Mouse (Mus musculus) spleen, adult 10 weeks (tissue): ENCODE data around the gene Scgb2b17. TPM values are rescaled to one million over a fixed set of nuclear protein-coding genes. Genes with fewer than 3 reads are reported as not detected.

Experiments
- polyA plus RNA-seq: library from polyadenylated mRNA; stranded (reverse); fragments of 350-450 nt; fragmentation: Illumina TruSeq; extraction: RNeasy Lipid Tissue Mini Kit (QIAGEN cat#74804); gene quantifications from one replicate; pipeline ENCODE4 v1.2.3, GENCODE M21; 2015; ENCODE audit warnings: low replicate concordance; ENCODE audit not compliant: insufficient read depth

Scgb2b17 gene
- not detected for polyA plus RNA-seq

DNA sequence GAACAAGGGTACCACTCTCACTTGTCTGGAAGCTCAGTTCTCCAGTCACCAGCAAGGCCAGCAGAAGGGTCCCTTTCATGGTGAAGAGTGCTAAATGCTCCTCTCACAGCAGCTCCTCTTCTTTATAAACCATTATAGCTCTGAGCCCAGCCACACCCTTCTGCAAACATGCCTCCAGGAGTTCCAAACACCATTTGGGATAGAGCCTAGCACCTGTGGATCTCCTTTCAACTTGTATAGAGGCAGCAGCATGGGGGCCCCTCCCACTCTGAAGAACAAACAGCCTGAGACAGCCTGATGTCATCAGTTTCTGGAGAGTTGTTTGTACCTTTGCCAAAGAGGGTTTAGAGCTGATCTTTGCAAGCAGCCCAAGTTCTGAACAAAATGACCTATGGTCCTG lies at the start of gene Scgb2b17:
TSS of gene Scgb2b17 (minus strand) at position 101 of the 400 bp plus-strand sequence.

DNA sequence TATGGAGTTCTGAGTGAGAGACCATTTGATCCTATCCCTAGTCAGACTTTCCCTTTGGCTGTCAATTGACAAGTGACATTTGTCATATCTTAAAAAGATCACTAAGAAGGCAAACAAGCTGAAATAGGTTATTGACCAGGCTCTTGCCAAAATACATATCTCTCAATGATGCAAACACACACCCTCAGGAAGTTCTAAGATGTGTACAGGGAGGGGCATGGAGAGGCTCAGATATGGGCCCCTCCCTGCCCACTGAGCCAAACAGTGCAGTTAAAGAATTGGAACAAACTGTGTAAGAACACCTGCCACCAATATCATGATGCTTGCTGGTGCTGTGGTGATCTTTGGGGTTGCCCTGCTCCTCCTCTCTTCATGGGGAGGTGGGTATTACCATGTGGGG lies 6.8 kb upstream of the Scgb2b17 start, which contains the start of gene Scgb1b17:
TSS of gene Scgb1b17 (plus strand) at position 301 of the 400 bp plus-strand sequence.

Other genes starting within 250 kb of the Scgb2b17 start
- gene Scgb2b15, start 226.9 kb downstream of the Scgb2b17 start, polyA plus RNA-seq, result not detected
- not detected for gene Scgb1b15, start 220.0 kb downstream of the Scgb2b17 start, polyA plus RNA-seq
- gene Scgb1b17, start 6.9 kb upstream of the Scgb2b17 start, polyA plus RNA-seq, result not detected
- gene Scgb2b18, start 117.3 kb upstream of the Scgb2b17 start, polyA plus RNA-seq, result not detected
- gene Scgb1b18, start 129.0 kb upstream of the Scgb2b17 start, polyA plus RNA-seq, result not detected
- not detected for gene Scgb2b19, start 223.8 kb upstream of the Scgb2b17 start, polyA plus RNA-seq
- not detected for gene Scgb1b19, start 230.7 kb upstream of the Scgb2b17 start, polyA plus RNA-seq